Mouse (Mus musculus) erythroid progenitor cell, adult 5-6 weeks (primary cell): ENCODE data around the gene Sox2. TPM values are rescaled to one million over a fixed set of nuclear protein-coding genes. Genes with fewer than 3 reads are reported as not detected.

Experiments
- ATAC-seq: replicated peaks from 2 replicates; pipeline ENCODE4 v1.8.0; 2016; ENCODE audit warnings: moderate number of reproducible peaks, mild to moderate bottlenecking, moderate TSS enrichment, inconsistent platforms; ENCODE audit not compliant: poor library complexity, low FRiP score, severe bottlenecking
- total RNA-seq, 2 experiments: library from RNA; stranded (forward) in 1 of 2; stranded (reverse) in 1 of 2; fragments of 150-400 nt in 1 of 2; fragments of 186-747, 209-891 nt in 1 of 2; gene quantifications; 2 replicates each; pipeline versions ENCODE4 v1.2.3 to v1.2.4; 2015 to 2017; ENCODE audit warnings: low replicate concordance in 2 of 2

Sox2 gene
- total RNA-seq, 2 experiments from 2014 or later = not detected

DNA sequence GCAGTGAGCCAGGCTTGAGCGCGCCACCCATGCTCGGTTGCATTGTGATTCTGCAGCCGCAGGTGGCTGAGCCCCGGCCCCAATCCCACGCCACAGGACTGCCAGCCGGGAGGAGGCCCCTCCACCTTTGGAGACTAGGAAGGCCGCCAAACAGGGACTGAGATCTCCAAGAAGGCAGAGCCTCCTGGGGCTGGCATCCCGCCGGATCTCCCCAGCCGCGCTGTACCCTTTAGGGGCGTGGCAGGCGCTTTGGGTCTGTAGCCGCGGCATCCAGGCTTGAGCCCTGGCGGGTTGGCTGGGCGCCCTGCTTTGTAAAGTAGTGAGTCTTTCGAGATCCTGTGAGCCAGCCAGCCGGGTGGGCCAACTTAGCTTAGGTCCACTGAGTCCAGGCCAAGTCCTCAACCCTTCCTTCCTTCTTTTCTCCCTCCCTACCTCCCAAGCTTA is 7.7 kb upstream of the Sox2 start:
- no peak for ATAC-seq

DNA sequence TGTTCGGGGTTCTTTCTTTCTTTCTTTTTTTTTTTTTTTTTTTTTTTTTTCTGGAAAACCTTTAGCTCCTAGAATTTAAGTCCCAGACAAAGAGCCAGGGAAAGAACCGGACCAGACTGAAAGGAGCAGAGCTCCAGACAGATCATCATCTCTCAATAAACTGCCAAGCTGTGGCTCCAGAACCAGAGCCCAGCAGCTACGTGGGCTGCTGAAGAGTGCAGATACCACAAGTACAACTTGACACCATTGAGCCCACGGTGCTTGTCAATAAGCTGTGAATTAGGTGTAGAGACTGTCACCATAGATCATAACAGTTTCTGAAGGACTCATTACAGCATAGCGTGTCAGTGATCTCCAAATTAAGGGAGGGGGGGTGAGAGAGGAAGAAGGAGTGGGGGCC is 7.1 kb upstream of the Sox2 start:
- ATAC-seq = no peak

DNA sequence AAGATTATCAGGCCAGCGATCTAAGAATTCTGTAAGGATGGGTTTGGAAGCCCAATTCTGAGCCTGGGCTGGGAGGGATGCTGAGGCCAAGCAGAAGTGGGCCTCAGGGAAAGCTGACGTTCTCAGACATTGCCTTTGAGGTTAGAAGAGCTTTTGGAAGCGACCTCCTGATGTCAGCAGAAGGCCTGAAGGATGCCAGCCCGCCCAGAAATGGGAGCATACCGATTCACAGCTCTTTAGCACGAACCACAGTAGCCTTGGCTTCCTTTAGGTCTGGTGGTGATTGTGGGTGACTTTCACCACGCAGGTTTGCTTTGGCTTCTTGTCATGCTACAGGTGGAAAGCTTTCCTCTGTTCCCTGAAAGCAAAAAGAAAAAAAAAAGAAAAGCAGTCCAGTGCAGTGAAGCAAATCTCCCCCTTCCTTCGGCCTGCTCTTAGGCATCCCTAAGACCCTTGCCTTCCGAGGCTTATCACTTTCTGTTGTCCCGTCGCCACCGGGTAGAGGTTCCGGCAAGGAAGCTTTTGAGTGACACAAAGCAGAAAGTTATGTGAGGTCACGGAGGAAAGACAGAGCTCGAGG is 6.6 kb upstream of the Sox2 start:
- no peak for ATAC-seq

DNA sequence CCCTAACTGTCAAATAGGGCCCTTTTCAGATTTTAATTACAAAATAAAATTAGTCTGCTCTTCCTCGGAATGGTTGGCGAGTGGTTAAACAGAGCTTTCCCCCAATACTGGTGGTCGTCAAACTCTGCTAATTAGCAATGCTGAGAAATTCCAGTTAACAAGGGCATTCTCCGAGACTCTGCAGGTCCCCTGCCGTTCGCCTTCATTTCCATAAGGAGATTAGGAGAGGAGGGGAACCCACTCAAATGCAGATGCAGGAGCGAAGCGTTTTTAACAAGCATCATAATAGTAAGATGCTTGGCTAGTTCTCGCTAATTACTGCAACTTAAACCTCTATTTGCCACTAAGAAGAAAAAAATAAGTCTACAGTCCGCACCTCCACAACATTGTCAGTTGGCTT is 4.0 kb upstream of the Sox2 start:
- ATAC-seq = no peak

DNA sequence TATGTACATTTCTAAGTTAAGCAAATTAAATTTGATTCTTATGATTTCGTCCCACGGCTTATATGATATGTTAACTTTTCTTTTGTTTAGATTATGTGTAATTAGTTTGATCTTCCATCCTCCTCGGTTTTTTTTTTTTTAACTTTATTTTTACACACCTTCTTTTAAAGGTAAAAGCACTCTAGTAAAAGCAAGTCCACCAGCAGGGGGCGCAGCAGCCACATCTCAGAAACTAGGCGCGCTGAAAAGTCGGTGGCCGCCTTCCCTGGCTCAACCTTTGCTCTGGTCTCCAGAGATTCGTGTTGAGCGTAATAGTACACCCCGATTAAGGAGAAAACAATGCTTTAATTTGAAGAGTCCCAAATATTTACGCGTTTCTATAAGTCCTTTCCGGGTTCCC is 2.5 kb upstream of the Sox2 start:
- no peak for ATAC-seq

DNA sequence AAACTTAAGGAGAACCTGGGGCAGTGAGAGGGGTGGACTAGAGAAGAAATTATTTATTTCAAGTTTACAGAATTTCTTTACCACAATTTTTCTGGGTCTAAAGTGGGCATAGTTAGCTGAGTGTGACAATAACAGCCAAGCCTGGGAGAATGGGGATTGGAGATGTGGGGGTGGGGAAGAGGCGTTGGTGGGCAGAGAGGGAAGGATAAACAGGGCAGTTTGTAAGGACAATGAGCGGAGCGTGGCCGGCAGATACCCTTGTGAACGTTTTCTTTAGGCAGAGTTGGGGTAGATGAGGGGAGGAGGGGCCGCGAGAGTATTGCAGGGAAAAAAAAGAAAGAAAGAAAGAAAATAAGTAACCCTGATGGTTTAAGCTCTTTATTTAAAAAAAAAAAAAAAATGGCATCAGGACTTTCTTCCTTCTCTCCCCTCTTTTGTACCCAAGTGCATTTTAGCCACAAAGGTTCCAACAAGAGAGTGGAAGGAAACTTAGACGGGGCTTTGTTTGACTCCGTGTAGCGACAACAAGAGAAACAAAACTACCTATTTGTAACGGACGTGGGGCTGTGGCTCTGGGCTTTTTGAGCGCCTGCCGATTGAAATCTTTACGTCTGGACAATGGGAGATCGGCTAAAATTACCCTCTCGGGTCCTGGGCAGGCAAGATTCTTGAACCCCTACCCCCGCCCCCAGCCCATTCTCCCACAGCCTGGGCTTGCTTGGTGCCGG is 1.9 kb upstream of the Sox2 start:
- ATAC-seq = no peak

DNA sequence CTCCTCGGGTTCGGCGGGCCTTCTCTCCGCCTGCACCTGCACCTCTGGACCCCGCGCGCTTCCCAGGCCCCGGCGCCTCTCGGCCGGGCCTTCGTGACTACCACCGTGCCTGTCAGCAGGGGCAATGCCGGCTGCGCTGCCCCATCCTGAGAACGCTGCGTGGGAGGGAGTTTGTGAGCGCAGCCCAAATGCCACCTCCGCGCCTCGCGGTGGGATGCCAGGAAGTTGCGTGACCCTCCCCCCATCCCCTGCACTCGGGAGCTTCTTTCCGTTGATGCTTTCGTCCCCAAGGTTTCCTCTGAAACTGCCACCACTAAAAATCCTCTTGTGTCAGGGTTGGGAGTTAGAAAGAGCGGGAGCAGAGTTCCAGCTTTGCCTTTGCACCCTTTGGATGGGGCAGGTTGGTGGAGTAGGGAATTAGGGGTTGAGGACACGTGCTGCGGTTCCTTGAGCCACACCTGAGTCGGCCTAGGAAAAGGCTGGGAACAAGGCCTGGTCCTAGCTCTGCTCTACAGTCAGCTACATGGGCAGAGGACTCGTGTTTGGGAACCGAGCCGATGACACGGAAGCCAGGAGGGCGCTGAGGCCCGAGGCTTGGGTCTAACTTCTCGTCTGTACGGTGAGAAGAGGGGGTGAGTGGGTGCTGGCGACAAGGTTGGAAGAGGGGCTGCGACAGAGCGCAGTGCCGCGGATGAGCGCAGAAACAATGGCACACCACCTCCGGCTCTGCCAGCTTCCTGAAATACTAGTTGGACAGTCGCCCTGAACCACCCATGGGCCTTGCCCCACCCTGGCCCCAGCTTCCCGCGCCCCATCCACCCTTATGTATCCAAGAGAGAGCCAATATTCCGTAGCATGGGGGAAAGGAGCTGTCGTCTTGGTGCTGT is 1.1 kb upstream of the Sox2 start:
- no peak for ATAC-seq

DNA sequence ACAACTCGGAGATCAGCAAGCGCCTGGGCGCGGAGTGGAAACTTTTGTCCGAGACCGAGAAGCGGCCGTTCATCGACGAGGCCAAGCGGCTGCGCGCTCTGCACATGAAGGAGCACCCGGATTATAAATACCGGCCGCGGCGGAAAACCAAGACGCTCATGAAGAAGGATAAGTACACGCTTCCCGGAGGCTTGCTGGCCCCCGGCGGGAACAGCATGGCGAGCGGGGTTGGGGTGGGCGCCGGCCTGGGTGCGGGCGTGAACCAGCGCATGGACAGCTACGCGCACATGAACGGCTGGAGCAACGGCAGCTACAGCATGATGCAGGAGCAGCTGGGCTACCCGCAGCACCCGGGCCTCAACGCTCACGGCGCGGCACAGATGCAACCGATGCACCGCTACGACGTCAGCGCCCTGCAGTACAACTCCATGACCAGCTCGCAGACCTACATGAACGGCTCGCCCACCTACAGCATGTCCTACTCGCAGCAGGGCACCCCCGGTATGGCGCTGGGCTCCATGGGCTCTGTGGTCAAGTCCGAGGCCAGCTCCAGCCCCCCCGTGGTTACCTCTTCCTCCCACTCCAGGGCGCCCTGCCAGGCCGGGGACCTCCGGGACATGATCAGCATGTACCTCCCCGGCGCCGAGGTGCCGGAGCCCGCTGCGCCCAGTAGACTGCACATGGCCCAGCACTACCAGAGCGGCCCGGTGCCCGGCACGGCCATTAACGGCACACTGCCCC is 586 bp downstream of the Sox2 start:
- no peak for ATAC-seq

DNA sequence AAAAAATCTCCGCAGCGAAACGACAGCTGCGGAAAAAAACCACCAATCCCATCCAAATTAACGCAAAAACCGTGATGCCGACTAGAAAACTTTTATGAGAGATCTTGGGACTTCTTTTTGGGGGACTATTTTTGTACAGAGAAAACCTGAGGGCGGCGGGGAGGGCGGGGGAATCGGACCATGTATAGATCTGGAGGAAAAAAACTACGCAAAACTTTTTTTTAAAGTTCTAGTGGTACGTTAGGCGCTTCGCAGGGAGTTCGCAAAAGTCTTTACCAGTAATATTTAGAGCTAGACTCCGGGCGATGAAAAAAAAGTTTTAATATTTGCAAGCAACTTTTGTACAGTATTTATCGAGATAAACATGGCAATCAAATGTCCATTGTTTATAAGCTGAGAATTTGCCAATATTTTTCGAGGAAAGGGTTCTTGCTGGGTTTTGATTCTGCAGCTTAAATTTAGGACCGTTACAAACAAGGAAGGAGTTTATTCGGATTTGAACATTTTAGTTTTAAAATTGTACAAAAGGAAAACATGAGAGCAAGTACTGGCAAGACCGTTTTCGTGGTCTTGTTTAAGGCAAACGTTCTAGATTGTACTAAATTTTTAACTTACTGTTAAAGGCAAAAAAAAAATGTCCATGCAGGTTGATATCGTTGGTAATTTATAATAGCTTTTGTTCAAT is 1.4 kb downstream of the Sox2 start:
- no peak for ATAC-seq

DNA sequence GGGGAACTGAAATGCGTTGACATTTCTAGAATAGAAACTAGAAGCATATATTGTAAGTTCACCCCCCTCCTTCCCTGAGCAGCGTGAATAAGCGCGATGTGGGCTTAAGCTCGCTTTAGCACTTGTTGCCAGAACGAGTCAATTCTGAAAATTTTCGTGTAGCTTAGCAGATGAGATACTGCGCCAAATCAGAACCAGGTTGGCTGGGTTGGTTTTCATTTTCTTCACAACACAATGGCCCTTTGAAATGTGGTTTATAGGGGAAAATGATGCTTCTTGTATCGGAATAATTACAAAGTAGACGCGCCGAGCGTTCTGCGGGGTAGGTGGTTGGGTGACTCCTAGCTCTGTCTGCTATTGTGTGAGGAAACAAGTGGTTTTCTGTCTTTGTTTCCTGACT is 2.4 kb downstream of the Sox2 start:
- no peak for ATAC-seq

DNA sequence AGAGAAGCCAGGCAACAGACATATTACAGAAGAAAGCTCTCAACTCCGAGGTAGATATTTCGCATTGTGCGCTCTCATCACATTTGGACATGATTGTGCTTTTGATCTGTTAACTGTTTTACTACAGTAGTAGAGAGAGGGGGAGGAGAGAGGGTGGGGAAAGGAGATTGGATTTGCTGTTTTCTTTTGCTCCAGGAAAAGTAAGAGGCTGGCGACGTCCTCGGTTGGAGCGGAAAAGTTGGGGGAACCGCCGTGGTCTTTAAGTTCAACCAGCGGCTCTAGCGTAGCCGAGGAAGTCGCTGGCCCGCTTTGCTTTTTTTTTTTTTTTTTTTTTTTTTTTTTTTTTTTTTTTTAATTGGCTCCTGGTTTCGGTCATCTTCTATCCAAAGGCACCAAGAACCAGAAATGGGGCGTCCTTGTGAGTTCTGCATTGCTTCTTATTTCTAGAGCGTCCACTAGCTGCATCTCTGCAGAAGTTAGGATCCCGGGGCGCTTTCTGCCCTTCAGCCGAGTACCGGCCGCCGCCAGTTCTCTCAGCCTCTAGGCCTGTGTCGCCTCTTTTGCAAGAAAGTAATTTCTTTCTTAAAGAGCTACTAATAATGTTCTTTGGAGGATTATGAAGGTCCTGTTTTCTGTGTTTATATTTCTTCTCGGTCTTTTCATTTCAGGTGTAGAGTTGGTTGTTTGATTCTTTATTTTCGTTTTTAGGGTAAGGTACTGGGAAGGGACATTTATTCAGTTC is 3.2 kb downstream of the Sox2 start:
- no peak for ATAC-seq

DNA sequence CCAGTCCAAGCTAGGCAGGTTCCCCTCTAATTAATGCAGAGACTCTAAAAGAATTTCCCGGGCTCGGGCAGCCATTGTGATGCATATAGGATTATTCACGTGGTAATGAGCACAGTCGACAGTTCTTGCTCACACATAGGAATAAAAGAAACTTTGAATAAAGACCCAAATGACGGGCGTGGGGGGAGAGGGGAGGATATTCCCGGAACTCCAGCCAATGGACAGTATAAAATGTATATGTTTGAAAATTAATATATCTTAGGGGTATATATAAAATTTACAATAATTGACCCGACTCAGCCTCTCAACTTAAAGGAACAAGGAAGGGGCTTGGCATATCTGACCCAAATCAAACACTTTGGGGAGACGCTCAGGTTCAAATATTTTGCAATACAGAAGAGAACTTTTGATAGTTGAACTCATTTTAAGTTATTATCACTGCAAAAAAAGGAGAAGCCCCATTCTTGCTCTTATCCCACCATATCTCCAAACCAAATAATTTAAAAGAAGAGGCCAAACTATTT is 3.8 kb downstream of the Sox2 start:
- ATAC-seq = no peak

DNA sequence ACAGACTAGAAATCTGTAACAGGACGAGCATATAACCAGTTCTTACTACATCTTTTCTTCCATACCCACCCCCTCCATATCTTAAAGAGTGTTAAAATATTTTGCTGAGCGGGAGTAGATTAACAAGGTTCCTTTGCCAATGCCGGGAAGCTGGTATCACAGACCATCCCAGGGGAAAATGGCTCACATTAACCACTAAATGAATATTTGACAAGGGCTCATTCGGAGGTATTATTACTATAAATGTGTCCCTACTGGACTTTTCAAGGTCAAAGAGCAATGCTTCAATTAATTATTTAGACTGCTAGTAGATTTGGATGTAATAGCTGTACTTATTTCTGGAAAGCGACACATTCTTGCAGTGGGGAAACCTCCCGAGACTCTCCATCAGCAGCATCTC is 4.6 kb downstream of the Sox2 start:
- ATAC-seq = no peak

DNA sequence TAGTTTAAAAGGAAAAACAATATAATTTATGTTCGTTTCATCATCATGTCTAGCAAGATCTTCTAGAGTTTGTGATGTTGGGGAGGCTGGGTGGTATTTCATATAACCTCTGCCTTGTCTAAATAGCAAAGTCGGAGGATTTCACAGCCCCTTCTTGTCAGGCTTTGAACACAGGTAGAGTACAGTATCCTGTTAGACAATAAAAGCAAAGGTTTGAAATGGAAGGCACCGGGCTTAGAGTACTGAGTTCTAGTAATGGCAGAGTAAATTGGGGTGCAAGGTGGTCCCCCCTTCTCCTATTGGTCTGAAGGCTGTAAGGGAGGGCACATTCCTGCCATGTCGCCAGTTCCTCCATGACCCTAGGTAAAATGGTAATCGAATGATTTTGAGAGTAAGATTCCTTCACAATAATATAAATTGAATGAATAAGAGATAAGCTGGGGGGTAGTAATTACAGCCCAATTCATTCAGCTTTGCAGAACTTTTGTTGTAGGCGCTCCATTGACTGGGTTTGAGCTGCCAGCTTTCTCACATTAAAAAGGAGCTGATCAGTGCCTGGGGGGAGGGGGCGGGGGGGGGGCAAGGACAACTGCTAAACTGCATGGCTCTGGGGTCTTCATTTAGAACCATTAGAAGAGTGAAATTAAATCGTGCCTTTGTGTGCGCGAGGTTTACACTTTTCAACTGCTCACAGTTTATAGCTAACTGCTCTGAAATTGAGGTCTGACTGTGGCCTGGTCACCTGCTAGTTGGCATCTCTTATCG is 5.3 kb downstream of the Sox2 start:
- ATAC-seq = no peak

DNA sequence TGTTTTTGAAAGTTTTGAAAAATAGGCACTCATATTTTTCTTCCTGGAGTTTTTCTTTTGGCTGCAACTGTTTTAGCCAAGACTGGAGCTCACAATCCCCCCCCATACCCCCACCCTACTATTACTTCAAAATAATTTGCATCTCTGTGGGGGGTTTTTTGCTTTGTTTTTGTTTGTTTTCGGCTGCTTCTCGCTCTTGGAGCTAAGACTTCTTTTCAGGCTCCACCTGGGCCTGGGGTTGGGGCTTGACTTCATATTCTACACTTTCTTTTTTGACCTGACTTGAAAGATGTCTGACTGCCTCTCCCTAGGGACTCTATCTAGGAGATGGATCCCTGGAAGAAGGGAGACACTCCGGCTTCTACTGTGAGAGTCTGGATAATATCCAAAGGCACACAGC is 5.9 kb downstream of the Sox2 start:
- ATAC-seq = no peak

DNA sequence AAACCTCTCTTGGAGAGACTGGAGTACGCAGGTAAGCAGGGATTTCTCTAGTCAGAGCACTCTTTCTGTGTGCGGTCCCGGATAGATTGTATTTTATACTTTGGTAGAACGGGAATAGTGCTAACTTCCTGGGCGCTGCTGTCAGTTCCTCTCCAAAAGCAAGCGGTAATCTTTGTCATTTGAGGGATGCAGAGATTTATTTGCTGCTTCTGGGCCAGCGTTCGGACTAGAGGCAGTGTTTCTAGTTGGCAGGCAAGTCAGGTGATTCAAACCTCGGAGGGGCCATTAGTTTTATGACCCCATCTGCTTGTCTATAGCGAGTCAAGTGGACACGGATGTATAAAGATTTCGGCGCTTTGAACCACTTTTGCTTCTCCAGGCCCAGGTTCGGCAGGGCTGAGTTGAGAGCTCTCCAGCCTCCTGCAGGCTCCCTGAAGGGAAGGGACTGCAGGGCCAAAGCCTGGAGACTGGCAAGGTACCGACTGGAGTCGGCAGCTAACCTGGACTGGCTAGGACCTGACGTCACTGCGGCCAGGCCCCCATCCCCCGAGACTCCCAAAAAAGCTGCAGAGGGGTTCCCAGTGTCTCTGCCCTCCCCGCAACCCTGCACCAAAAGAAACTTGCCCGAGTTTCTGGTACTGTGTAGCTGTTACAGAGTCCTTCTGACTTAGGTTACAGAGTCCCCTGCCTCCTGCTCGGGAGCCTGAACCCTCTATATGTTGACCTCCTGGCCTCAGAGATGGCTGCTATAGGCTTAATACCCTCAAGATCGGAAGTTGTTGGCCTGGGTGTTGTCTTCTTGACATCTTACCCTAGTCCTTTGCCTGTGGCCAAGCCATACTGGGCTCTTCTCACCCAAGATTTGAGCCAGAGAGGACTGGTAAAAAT is 6.9 kb downstream of the Sox2 start:
- ATAC-seq = no peak

DNA sequence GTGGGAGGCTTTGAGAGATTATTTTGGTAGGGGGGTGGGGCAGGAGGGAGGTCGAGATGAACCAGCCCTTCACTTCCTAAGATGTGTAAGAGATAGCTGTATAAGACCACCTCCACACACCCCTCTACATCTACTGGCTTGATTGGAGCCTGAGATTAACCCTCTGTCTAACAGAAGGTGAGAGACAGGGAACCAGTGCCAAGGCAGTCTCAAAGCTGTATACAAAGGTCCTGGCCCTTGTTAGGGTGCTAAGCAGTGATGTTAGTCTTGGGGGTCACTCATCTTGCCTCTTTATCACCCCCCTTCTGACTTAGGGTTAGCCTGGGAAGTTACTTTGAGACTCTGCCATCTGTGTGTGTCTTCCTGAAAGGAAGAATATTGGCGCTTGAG is 7.5 kb downstream of the Sox2 start:
- ATAC-seq = no peak
